Mouse (Mus musculus): ENCODE data around the gene 4930572O03Rik. TPM values are rescaled to one million over a fixed set of nuclear protein-coding genes. Genes with fewer than 3 reads are reported as not detected.

Gene 4930572O03Rik
- 2.8 TPM for polyA plus RNA-seq (2014; fragmentation: Illumina TruSeq; extraction: RNeasy Lipid Tissue Mini Kit (QIAGEN cat#74804); ENCODE audit: low read depth, low replicate concordance)

GRCm38 (mm10) chr5:15656959-15657358 lies at the start of gene 4930572O03Rik:
TSS of gene 4930572O03Rik (minus strand) at chr5:15657059.

GRCm38 (mm10) chr5:15618764-15619163 lies 38.1 kb downstream of the 4930572O03Rik start, which contains the start of gene Speer4d:
TSS of gene Speer4d (plus strand) at chr5:15619064.

Other genes starting within 250 kb of the 4930572O03Rik start
- 14.1 TPM for gene Gm21149, start 180.5 kb downstream of the 4930572O03Rik start, polyA plus RNA-seq (2014; fragmentation: Illumina TruSeq; extraction: RNeasy Lipid Tissue Mini Kit (QIAGEN cat#74804); ENCODE audit: low read depth, low replicate concordance)
- 8.5 TPM for gene Gm21190, start 127.8 kb downstream of the 4930572O03Rik start, polyA plus RNA-seq (2014; fragmentation: Illumina TruSeq; extraction: RNeasy Lipid Tissue Mini Kit (QIAGEN cat#74804); ENCODE audit: low read depth, low replicate concordance)
- gene Gm21083, start 79.7 kb downstream of the 4930572O03Rik start, polyA plus RNA-seq (2014; fragmentation: Illumina TruSeq; extraction: RNeasy Lipid Tissue Mini Kit (QIAGEN cat#74804); ENCODE audit: low read depth, low replicate concordance): 11.4 TPM
- 8.1 TPM for gene Speer4d, start 38.0 kb downstream of the 4930572O03Rik start, polyA plus RNA-seq (2014; fragmentation: Illumina TruSeq; extraction: RNeasy Lipid Tissue Mini Kit (QIAGEN cat#74804); ENCODE audit: low read depth, low replicate concordance)
- gene Speer4c, start 57.2 kb upstream of the 4930572O03Rik start, polyA plus RNA-seq (2014; fragmentation: Illumina TruSeq; extraction: RNeasy Lipid Tissue Mini Kit (QIAGEN cat#74804); ENCODE audit: low read depth, low replicate concordance): 11.7 TPM